Mouse (Mus musculus): ENCODE data around the gene Lmtk3. TPM values are rescaled to one million over a fixed set of nuclear protein-coding genes. Genes with fewer than 3 reads are reported as not detected.

Gene Lmtk3
- polyA plus RNA-seq, 1 experiment from 2014 or later: 0.27 TPM

- Histone ChIP-seq H3K4me2 (replicated peaks; ENCODE audit: low read depth) (no peak overlapping the region), H3K27ac (replicated peaks) (no peak overlapping the region), H3K36me3 (ENCODE audit: control insufficient read depth, insufficient read depth, low read length) (no peaks in the 10 kb centered on the region), H3K4me1 (replicated peaks; ENCODE audit: control insufficient read depth, insufficient read depth) (no peaks in the 10 kb centered on the region), H3K9ac (ENCODE audit: low read length) (no peak overlapping the region), H3K27me3 (ENCODE audit: control insufficient read depth, insufficient read depth, low read length) (no peaks in the 10 kb centered on the region), H3K9me3 (ENCODE audit: control insufficient read depth, low read length) (no peaks in the 10 kb centered on the region), H3K4me3 (ENCODE audit: low read depth, low read length) (no peak overlapping the region)
- TF ChIP-seq EP300 (optimal IDR thresholded peaks at IDR 0.05): no peak
- no peak for TF ChIP-seq CTCF (IDR thresholded peaks at IDR 0.05; ENCODE audit: low read depth)
- DNase-seq (ENCODE audit: low spot score) (peak; percentile 94), ATAC-seq (ENCODE audit: low FRiP score, low TSS enrichment) (peak; percentile 84)
- 21% methylated on average over 2 of the region's 2 CpGs for WGBS
Observed at GRCm38 (mm10) chr7:45744387-45744786, 39.2 kb upstream of the Lmtk3 start.

- no peaks in the 10 kb centered on the region for H3K9me3 ChIP-seq (ENCODE audit: control insufficient read depth, low read length)
- 59% methylated on average over 6 of the region's 6 CpGs for WGBS
- no peak overlapping the region for H3K27ac ChIP-seq (replicated peaks)
- H3K4me1 ChIP-seq (replicated peaks; ENCODE audit: control insufficient read depth, insufficient read depth): no peaks in the 10 kb centered on the region
- ATAC-seq (ENCODE audit: low FRiP score, low TSS enrichment) (no peak), DNase-seq (ENCODE audit: low spot score) (no peak)
- no peak overlapping the region for H3K9ac ChIP-seq (ENCODE audit: low read length)
- no peak overlapping the region for H3K4me3 ChIP-seq (ENCODE audit: low read depth, low read length)
- H3K27me3 ChIP-seq (ENCODE audit: control insufficient read depth, insufficient read depth, low read length): no peaks in the 10 kb centered on the region
- H3K36me3 ChIP-seq (ENCODE audit: control insufficient read depth, insufficient read depth, low read length): no peaks in the 10 kb centered on the region
- no peak overlapping the region for H3K4me2 ChIP-seq (replicated peaks; ENCODE audit: low read depth)
- TF ChIP-seq EP300 (optimal IDR thresholded peaks at IDR 0.05) (no peak), CTCF (IDR thresholded peaks at IDR 0.05; ENCODE audit: low read depth) (peak; percentile 65)
Observed at GRCm38 (mm10) chr7:45746518-45746917, 37.0 kb upstream of the Lmtk3 start.

GRCm38 (mm10) chr7:45747450-45747849 is 36.1 kb upstream of the Lmtk3 start:
- Histone ChIP-seq H3K9me3 (ENCODE audit: control insufficient read depth, low read length) (no peaks in the 10 kb centered on the region), H3K4me3 (ENCODE audit: low read depth, low read length) (no peak overlapping the region), H3K36me3 (ENCODE audit: control insufficient read depth, insufficient read depth, low read length) (no peaks in the 10 kb centered on the region), H3K27me3 (ENCODE audit: control insufficient read depth, insufficient read depth, low read length) (no peaks in the 10 kb centered on the region), H3K27ac (replicated peaks) (no peak overlapping the region), H3K4me1 (replicated peaks; ENCODE audit: control insufficient read depth, insufficient read depth) (no peaks in the 10 kb centered on the region), H3K4me2 (replicated peaks; ENCODE audit: low read depth) (no peak overlapping the region), H3K9ac (ENCODE audit: low read length) (no peak overlapping the region)
- ATAC-seq (ENCODE audit: low FRiP score, low TSS enrichment): no peak
- no peak for TF ChIP-seq EP300 (optimal IDR thresholded peaks at IDR 0.05)
- TF ChIP-seq CTCF (IDR thresholded peaks at IDR 0.05; ENCODE audit: low read depth): no peak
- no peak for DNase-seq (ENCODE audit: low spot score)
- 82% methylated on average over 5 of the region's 5 CpGs for whole genome bisulfite sequencing

GRCm38 (mm10) chr7:45748110-45748509 is 35.4 kb upstream of the Lmtk3 start:
- Histone ChIP-seq H3K4me2 (replicated peaks; ENCODE audit: low read depth) (no peak overlapping the region), H3K36me3 (ENCODE audit: control insufficient read depth, insufficient read depth, low read length) (no peaks in the 10 kb centered on the region), H3K4me3 (ENCODE audit: low read depth, low read length) (no peak overlapping the region), H3K4me1 (replicated peaks; ENCODE audit: control insufficient read depth, insufficient read depth) (no peaks in the 10 kb centered on the region), H3K27me3 (ENCODE audit: control insufficient read depth, insufficient read depth, low read length) (no peaks in the 10 kb centered on the region), H3K27ac (replicated peaks) (0 out of 2 replicates have a peak overlapping the region, but pooled peaks have one; percentile 25), H3K9ac (ENCODE audit: low read length) (no peak overlapping the region), H3K9me3 (ENCODE audit: control insufficient read depth, low read length) (no peaks in the 10 kb centered on the region)
- TF ChIP-seq CTCF (IDR thresholded peaks at IDR 0.05; ENCODE audit: low read depth) (no peak), EP300 (optimal IDR thresholded peaks at IDR 0.05) (no peak)
- ATAC-seq (ENCODE audit: low FRiP score, low TSS enrichment) (no peak), DNase-seq (ENCODE audit: low spot score) (no peak)
- 71% methylated on average over 7 of the region's 7 CpGs for WGBS

GRCm38 (mm10) chr7:45749401-45749800 is 34.1 kb upstream of the Lmtk3 start:
- no peak overlapping the region for H3K4me2 ChIP-seq (replicated peaks; ENCODE audit: low read depth)
- no peak overlapping the region for H3K9ac ChIP-seq (ENCODE audit: low read length)
- TF ChIP-seq EP300 (optimal IDR thresholded peaks at IDR 0.05) (no peak), CTCF (IDR thresholded peaks at IDR 0.05; ENCODE audit: low read depth) (no peak)
- no peaks in the 10 kb centered on the region for H3K4me1 ChIP-seq (replicated peaks; ENCODE audit: control insufficient read depth, insufficient read depth)
- no peaks in the 10 kb centered on the region for H3K36me3 ChIP-seq (ENCODE audit: control insufficient read depth, insufficient read depth, low read length)
- no peak overlapping the region for H3K27ac ChIP-seq (replicated peaks)
- 33% methylated on average over 9 of the region's 10 CpGs for WGBS
- no peak for DNase-seq (ENCODE audit: low spot score)
- no peaks in the 10 kb centered on the region for H3K27me3 ChIP-seq (ENCODE audit: control insufficient read depth, insufficient read depth, low read length)
- no peak; the same call in 1 of the 2 replicates for ATAC-seq (ENCODE audit: low FRiP score, low TSS enrichment)
- no peak overlapping the region for H3K4me3 ChIP-seq (ENCODE audit: low read depth, low read length)
- no peaks in the 10 kb centered on the region for H3K9me3 ChIP-seq (ENCODE audit: control insufficient read depth, low read length)

- ATAC-seq (ENCODE audit: low FRiP score, low TSS enrichment) (no peak), DNase-seq (ENCODE audit: low spot score) (no peak)
- Histone ChIP-seq H3K27ac (replicated peaks) (no peak overlapping the region), H3K4me3 (ENCODE audit: low read depth, low read length) (no peak overlapping the region), H3K4me2 (replicated peaks; ENCODE audit: low read depth) (no peak overlapping the region), H3K4me1 (replicated peaks; ENCODE audit: control insufficient read depth, insufficient read depth) (no peaks in the 10 kb centered on the region), H3K9me3 (ENCODE audit: control insufficient read depth, low read length) (no peaks in the 10 kb centered on the region), H3K36me3 (ENCODE audit: control insufficient read depth, insufficient read depth, low read length) (no peaks in the 10 kb centered on the region), H3K9ac (ENCODE audit: low read length) (no peak overlapping the region), H3K27me3 (ENCODE audit: control insufficient read depth, insufficient read depth, low read length) (no peaks in the 10 kb centered on the region)
- WGBS: 42% methylated on average over 9 of the region's 9 CpGs
- TF ChIP-seq EP300 (optimal IDR thresholded peaks at IDR 0.05) (no peak), CTCF (IDR thresholded peaks at IDR 0.05; ENCODE audit: low read depth) (no peak)
Observed at GRCm38 (mm10) chr7:45750162-45750561, 33.4 kb upstream of the Lmtk3 start.

All from stomach, postnatal 0 days (tissue).